Mouse (Mus musculus) kidney, adult 18-20 months (tissue): ENCODE measurements at regions not wholly inside any gene's neighbourhood (a gene's known extent, or its start where the extent isn't known, plus 50 kb on each side); places are given as distances from the start of the nearest gene placed in this dataset.
A peak's percentile ranks its signal among the peaks of the same experiment; 100 is the strongest.

ENCODE experiments used
- DNase-seq: peaks from one replicate; pipeline ENCODE4 v3.0.0; 2021

DNA sequence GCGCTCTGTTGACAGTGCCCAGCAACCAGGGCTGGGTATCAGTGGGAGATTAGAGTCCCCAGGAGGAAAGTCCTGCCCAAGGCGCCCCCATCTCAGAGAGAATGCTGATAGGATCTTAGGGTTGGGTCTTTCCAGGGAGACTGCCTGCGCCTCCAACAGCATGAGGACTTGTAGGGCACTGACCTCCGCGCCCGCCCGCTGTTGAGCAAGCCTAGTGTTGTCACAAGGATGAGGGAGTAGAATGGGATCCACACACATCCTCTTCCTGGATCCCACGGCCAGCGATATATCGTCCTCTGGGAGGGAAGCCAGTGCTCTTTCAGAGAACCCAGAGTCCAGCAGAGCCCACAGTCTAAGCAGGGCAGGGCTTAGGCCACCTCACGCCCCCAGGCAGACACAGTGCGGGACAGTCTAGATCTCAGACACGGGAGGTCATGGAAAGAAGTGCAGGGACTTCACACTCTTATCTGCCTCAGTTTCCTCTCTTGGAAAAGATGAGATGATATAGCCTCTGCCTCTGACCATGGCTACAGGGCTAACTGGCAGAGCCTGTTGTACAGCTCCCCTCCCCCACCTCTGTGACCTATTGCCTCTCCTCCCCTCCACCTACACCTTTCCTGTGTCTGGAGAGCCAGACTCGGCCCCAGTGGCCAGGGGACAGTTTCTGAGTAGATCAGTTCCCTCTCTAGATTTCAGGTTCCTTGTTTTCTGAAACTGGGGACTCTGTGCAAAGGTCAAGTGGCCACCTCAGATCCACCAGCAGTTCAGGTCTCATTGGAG, 52.0 kb upstream of the Dusp5 start:
- no peak for DNase-seq

GRCm38 (mm10) chr19:53469256-53469655, 59.7 kb upstream of the Dusp5 start:
- no peak for DNase-seq

GRCm38 (mm10) chr19:53464681-53465080, 64.2 kb upstream of the Dusp5 start:
- DNase-seq: no peak

- DNase-seq: no peak
These were observed 64.8 kb upstream of the Dusp5 start for GRCm38 (mm10) chr19:53464135-53464534.

- DNase-seq: no peak
These were observed 67.6 kb upstream of the Dusp5 start for GRCm38 (mm10) chr19:53461025-53462015.

GRCm38 (mm10) chr19:53460312-53461024, 68.4 kb upstream of the Dusp5 start:
- no peak for DNase-seq

DNA sequence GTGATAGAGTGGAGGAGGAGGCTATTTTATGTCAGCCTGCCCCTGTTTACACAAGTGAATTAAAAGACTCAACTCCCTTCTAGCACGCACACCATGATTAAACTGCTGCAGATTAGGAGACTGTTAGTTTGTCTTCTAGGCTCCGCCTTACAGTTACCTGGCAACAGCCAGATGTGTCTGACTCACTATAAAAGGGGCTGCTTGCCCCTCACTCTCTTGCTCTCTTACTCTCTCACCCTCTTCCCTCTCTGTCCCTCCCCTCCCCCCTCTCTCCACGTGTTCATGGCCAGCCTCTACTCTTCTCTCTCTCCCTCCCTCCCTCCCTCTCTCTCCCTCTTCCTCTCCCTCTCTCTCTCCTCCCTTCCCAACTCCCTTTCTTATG, 69.0 kb upstream of the Smndc1 start:
- no peak for DNase-seq

- DNase-seq: no peak
These were observed 68.5 kb upstream of the Smndc1 start for GRCm38 (mm10) chr19:53458770-53459406.

DNA sequence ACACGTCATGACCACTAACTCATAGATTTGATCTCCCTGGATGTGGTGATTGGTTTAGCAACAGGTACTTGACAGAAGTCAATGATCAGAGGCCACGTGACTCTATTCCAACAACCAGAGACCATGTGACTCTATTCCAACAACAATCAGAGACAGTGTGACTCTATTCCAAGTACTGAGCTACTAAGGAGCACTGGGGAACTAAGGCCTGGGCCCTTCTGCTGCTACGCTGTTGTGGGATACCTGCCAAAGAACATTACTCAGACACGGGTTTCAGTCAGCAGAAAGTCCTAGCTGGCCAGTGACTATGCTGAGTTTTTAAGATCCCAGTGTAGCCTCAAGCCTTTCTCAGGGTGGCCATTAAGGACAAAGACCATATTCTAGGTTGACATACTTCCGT, 66.3 kb upstream of the Smndc1 start:
- DNase-seq: no peak

DNA sequence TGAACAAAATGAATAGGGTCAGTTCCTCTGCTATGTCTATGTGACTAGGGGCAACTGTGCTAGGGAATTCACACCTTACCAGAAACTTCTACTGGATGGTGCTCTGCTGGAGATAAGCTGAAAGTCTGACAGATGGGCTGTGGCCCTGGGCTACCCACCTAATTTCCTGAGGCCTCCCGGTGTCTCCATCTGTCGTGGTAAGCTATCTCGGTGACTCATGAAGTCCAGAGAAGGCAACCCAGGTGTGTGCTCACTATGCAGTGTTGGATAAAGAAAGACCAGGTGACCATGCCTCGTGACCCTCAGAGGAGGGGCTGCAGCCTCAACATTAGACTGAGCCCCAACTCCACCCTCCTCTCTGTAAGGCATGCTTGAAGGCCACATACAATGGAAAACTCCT, 64.2 kb upstream of the Smndc1 start:
- no peak for DNase-seq

GRCm38 (mm10) chr19:53454059-53454458, 63.7 kb upstream of the Smndc1 start:
- no peak for DNase-seq

- DNase-seq: no peak
These were observed 63.1 kb upstream of the Smndc1 start for GRCm38 (mm10) chr19:53453317-53453947.

GRCm38 (mm10) chr19:53452360-53452759, 62.0 kb upstream of the Smndc1 start:
- no peak for DNase-seq

- no peak for DNase-seq
These were observed 61.1 kb upstream of the Smndc1 start for GRCm38 (mm10) chr19:53451388-53451922.

DNA sequence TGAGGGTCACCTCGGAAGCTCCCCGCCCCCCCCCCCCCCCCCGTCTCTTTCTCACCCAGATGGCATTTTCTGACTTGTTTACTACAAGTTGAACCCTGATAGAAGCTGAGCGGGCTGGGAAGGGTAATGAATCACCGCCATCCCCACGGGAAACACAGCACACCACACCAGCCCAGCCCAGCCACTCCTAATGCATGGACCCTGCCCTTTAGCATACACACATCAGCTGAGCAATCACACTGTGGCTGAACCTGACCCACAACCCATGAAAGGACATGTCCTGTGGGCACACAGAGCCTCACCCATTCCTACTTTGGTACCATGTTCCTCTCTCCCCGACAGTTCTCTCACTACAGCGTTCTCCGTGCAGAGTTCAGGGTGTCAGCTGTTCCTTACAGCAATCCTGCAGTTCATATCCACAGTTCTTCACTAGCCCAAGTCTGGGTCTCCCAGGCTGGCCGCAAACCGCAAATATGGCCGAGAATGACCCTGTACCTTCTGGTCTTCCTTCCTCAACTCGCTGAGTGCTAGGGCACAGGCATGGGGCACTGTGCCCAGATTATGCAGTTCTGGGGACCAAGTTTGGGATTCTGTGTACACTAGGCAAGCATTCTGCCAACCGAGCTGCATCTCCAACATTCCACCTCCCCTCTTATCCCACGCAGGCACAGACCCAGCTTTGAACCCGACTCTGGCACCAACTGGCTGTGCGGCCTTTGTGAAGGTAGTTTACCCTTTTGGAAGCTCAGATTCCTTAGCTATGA, 60.4 kb upstream of the Smndc1 start:
- DNase-seq: no peak

DNA sequence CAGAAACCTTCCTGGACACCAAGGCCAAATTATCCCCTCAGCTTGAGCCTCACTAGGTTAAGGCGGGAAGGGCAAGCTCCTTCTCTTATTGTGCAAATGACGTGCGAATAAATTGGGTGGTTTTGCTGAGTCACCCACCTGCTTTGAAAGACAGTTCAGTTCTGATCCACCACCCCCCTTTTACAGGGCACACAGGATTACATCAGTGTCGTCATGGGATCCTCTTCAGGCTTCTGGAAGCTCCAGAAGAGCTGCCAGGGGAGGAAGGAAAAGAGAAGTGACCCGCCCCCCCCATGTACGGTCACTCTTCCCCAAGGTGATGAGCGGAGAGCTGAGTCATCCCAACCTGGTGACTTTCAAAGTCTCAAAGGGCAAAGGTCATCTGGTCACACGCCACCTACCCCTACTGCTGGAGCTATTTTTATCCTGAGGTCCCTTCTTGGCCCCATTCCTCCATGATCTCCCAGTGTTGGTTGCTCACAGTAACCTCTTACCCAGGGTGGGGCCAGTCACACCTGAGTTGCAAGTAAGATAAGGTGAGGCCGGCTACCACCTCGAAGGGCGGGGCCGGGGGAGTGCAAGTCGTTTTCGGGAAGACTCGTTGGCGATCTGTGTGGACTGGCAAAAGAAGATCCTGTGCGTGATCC, 58.9 kb upstream of the Smndc1 start:
- no peak for DNase-seq

DNA sequence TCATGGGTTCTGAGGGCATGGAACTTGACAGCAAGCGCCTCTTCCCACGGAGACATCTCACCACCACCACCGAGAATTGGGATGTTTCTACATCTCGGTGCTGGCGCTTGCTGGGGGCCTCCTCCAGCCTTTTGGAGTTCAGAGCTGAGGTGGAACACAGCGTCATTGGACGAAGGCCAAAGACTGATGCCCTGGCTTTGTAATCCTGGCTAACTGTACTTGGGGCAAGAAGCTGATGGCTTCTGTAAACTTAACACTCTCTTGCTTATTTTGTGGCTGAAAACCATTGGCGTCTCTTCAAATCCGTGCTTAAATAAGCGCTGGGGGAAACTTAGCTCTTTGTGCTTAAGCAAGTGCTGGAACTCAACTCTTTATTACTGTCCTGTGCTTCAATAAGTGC, 57.8 kb upstream of the Smndc1 start:
- DNase-seq: peak; percentile 55

DNA sequence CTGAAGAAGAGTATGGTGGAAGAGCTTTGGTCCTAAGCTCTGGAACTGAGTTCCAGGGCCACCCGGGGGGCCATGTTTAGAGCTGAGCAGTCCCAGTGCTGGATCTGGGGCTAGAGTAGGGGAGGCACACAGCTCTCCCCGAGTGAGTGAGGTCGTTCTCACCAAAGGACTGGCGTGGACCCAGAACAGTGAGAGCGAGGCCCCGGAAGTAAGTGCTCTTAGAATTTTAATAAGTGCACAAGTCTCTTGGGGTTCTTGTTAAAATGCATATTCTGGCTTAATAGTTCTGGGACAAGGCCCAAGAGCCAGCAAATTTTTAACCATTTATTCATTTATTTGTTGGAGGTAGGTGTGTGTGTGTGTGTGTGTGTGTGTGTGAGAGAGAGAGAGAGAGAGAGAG, 57.4 kb upstream of the Smndc1 start:
- DNase-seq: peak; percentile 53

DNA sequence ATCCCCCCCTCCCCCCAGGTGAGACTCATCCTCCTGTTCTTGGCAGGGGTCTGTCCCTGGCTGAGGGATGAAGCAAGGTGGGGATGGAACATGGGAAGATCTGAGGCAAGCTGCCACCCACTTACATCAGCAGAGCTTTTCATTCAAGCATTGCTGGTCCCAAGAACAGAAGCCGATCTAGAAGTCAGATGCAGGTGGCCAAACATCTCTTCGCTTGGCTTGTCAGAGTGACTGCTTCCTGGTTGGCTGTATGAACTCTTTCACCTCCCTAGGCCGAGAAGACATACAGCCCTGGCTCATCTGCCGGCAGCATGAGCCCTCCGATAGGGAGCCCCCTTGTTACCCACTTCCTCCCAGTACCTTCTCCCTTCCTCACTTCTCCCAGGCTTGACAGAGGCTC, 55.8 kb upstream of the Smndc1 start:
- DNase-seq: no peak

GRCm38 (mm10) chr19:53444646-53445045, 54.3 kb upstream of the Smndc1 start:
- no peak for DNase-seq
